Mouse (Mus musculus): ENCODE results near the gene Ccdc173. TPM values are rescaled to one million over a fixed set of nuclear protein-coding genes. Genes with fewer than 3 reads are reported as not detected.

Gene Ccdc173
- polyA plus RNA-seq, 1 experiment from 2014 or later: 2.3 TPM

GRCm38 (mm10) chr2:69803756-69804155 is 14.4 kb upstream of the Ccdc173 start:
- no peaks in the 10 kb centered on the region for H3K27me3 ChIP-seq (ENCODE audit: control insufficient read depth, insufficient read depth, low read length)
- no peak for DNase-seq (ENCODE audit: low spot score)
- H3K27ac ChIP-seq: no peak overlapping the region
- no peak overlapping the region for H3K9ac ChIP-seq
- no peaks in the 10 kb centered on the region for H3K4me1 ChIP-seq (replicated peaks; ENCODE audit: control insufficient read depth, insufficient read depth, low read length)
- no peak overlapping the region for H3K4me3 ChIP-seq (replicated peaks; ENCODE audit: low read length)
- 72% methylated on average over 8 of the region's 8 CpGs for WGBS
- no peaks in the 10 kb centered on the region for H3K36me3 ChIP-seq (replicated peaks; ENCODE audit: control insufficient read depth, insufficient read depth)
- no peak overlapping the region for H3K4me2 ChIP-seq (replicated peaks)
- ATAC-seq (ENCODE audit: low FRiP score): no peak
- H3K9me3 ChIP-seq (ENCODE audit: control insufficient read depth, low read length): no peaks in the 10 kb centered on the region

DNA sequence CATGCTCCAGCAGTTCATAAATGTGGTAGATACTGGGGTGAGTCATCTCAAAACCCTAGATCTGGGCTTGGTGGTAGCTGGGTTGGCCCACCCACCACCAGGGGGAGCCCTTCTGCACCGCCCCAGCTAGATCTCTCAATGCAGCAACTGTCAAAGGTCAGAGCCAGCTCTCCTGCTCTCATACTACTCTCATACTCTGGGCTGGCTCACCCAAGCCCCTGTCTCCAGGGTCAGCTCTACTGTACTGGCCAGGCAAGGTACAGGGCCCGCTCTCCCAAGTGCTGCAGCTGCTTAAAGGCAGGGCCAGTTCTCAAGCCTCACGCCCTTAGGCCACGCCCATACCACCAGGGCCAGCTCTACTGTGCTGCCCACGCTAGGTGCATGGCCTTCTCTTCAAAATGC is 13.5 kb upstream of the Ccdc173 start:
- no peak for DNase-seq (ENCODE audit: low spot score)
- 66% methylated on average over 5 of the region's 5 CpGs for WGBS

GRCm38 (mm10) chr2:69790722-69791121 is 1.3 kb upstream of the Ccdc173 start:
- 0 out of 2 replicates have a peak, but pooled peaks cover 9% of the 10 kb centered on the region for H3K4me1 ChIP-seq (replicated peaks; ENCODE audit: control insufficient read depth, insufficient read depth, low read length)
- no peaks in the 10 kb centered on the region for H3K9me3 ChIP-seq (ENCODE audit: control insufficient read depth, low read length)
- DNase-seq (ENCODE audit: low spot score): no peak
- WGBS: 81% methylated on average over 4 of the region's 4 CpGs
- peak overlapping the region; percentile 55; the same call in 1 of the 2 replicates for H3K4me3 ChIP-seq (replicated peaks; ENCODE audit: low read length)
- peak overlapping the region; percentile 70 for H3K4me2 ChIP-seq (replicated peaks)
- H3K9ac ChIP-seq: no peak overlapping the region
- H3K36me3 ChIP-seq (replicated peaks; ENCODE audit: control insufficient read depth, insufficient read depth): peaks cover 37% of the 10 kb centered on the region
- ATAC-seq (ENCODE audit: low FRiP score): no peak
- no peak overlapping the region for H3K27ac ChIP-seq
- no peaks in the 10 kb centered on the region for H3K27me3 ChIP-seq (ENCODE audit: control insufficient read depth, insufficient read depth, low read length)

More for the DNA sequence above, 13.5 kb upstream of the Ccdc173 start:
- H3K4me2 ChIP-seq (replicated peaks): no peak overlapping the region
- H3K9me3 ChIP-seq (ENCODE audit: control insufficient read depth, low read length): no peaks in the 10 kb centered on the region
- no peak overlapping the region for H3K9ac ChIP-seq
- H3K27ac ChIP-seq: no peak overlapping the region
- 0 out of 2 replicates have a peak, but pooled peaks cover 1% of the 10 kb centered on the region for H3K36me3 ChIP-seq (replicated peaks; ENCODE audit: control insufficient read depth, insufficient read depth)
- H3K4me3 ChIP-seq (replicated peaks; ENCODE audit: low read length): no peak overlapping the region
- no peak for ATAC-seq (ENCODE audit: low FRiP score)
- no peaks in the 10 kb centered on the region for H3K27me3 ChIP-seq (ENCODE audit: control insufficient read depth, insufficient read depth, low read length)
- no peaks in the 10 kb centered on the region for H3K4me1 ChIP-seq (replicated peaks; ENCODE audit: control insufficient read depth, insufficient read depth, low read length)

DNA sequence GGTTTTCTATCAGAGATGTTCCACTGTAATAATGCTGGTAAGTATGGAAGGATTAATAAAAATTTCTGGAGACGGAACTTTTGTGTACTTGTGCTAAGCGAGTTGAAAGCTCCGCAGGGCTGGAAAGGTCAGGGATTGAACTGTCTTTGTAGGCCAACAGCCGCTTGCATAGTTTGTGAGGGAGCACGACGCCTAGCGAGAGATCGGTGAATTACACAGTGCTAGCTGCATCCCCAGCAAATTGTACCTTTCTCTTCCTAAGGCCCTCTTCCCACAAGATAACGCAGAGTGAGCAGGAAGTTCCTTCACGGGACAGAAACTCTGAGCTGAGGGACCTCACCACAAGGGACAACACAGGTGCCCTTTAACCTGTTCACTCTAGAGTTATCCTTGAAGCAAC is 910 bp upstream of the Ccdc173 start:
- Histone ChIP-seq H3K4me2 (replicated peaks) (peak overlapping the region; percentile 70), H3K9me3 (ENCODE audit: control insufficient read depth, low read length) (no peaks in the 10 kb centered on the region), H3K9ac (peak overlapping the region; percentile 68; the same call in 1 of the 2 replicates), H3K27ac (peak overlapping the region; percentile 81; the same call in 1 of the 2 replicates), H3K4me1 (replicated peaks; ENCODE audit: control insufficient read depth, insufficient read depth, low read length) (0 out of 2 replicates have a peak, but pooled peaks cover 9% of the 10 kb centered on the region), H3K27me3 (ENCODE audit: control insufficient read depth, insufficient read depth, low read length) (no peaks in the 10 kb centered on the region), H3K36me3 (replicated peaks; ENCODE audit: control insufficient read depth, insufficient read depth) (peaks cover 32% of the 10 kb centered on the region), H3K4me3 (replicated peaks; ENCODE audit: low read length) (peak overlapping the region; percentile 55)
- ATAC-seq (ENCODE audit: low FRiP score) (no peak), DNase-seq (ENCODE audit: low spot score) (peak; percentile 83)
- WGBS: under 1% methylated on average over 10 of the region's 10 CpGs

DNA sequence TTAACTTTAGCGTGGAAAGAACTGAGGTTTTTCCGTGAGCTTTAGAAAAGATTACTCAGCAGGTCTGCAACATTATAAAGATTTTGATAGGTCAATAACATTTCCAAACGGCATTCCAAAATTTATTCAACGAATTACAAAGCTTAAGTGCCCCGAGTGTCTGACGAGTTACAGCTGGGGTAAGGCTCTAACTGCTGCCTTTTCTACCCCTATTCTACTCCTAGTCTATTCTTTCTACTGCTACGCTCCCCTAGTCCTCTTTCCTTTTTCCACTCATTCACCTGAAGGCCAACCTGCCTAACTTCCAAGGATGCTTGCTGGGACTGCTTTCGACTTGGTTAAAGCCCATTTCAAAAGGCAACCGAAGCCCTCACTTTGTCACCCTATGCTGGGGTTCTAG is 401 bp downstream of the Ccdc173 start:
- peak overlapping the region; percentile 70 for H3K4me2 ChIP-seq (replicated peaks)
- DNase-seq (ENCODE audit: low spot score): no peak
- 0 out of 2 replicates have a peak overlapping the region, but pooled peaks have one; percentile 35 for H3K27ac ChIP-seq
- no peaks in the 10 kb centered on the region for H3K9me3 ChIP-seq (ENCODE audit: control insufficient read depth, low read length)
- peaks cover 21% of the 10 kb centered on the region for H3K36me3 ChIP-seq (replicated peaks; ENCODE audit: control insufficient read depth, insufficient read depth)
- 29% methylated on average over 9 of the region's 9 CpGs for WGBS
- 0 out of 2 replicates have a peak, but pooled peaks cover 9% of the 10 kb centered on the region for H3K4me1 ChIP-seq (replicated peaks; ENCODE audit: control insufficient read depth, insufficient read depth, low read length)
- peak overlapping the region; percentile 68 for H3K9ac ChIP-seq
- no peaks in the 10 kb centered on the region for H3K27me3 ChIP-seq (ENCODE audit: control insufficient read depth, insufficient read depth, low read length)
- ATAC-seq (ENCODE audit: low FRiP score): 0 out of 2 replicates have a peak, but pooled peaks have one; percentile 25
- peak overlapping the region; percentile 55 for H3K4me3 ChIP-seq (replicated peaks; ENCODE audit: low read length)

DNA sequence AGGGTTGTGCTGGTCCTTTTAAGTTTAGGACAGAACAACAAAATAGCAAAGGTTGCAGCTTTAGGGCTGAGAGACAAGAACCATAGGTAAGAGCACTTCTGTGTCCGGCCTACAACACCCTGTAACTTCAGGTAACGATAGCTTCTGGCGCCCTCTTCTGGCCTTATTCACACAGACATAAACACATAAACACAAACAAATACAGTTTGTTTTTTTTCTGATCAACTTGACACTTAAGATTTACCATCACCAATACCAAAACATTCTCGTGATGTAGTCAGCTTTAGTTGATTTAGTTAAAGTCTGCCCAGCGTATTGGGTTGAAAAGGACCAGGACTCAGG is 10.6 kb downstream of the Ccdc173 start:
- Histone ChIP-seq H3K4me1 (replicated peaks; ENCODE audit: control insufficient read depth, insufficient read depth, low read length) (no peaks in the 10 kb centered on the region), H3K36me3 (replicated peaks; ENCODE audit: control insufficient read depth, insufficient read depth) (peaks cover 43% of the 10 kb centered on the region), H3K27ac (no peak overlapping the region), H3K9ac (no peak overlapping the region), H3K4me3 (replicated peaks; ENCODE audit: low read length) (no peak overlapping the region), H3K4me2 (replicated peaks) (no peak overlapping the region), H3K9me3 (ENCODE audit: control insufficient read depth, low read length) (no peaks in the 10 kb centered on the region), H3K27me3 (ENCODE audit: control insufficient read depth, insufficient read depth, low read length) (no peaks in the 10 kb centered on the region)
- ATAC-seq (ENCODE audit: low FRiP score) (no peak), DNase-seq (ENCODE audit: low spot score) (no peak)
- 51% methylated on average over 5 of the region's 5 CpGs for WGBS

DNA sequence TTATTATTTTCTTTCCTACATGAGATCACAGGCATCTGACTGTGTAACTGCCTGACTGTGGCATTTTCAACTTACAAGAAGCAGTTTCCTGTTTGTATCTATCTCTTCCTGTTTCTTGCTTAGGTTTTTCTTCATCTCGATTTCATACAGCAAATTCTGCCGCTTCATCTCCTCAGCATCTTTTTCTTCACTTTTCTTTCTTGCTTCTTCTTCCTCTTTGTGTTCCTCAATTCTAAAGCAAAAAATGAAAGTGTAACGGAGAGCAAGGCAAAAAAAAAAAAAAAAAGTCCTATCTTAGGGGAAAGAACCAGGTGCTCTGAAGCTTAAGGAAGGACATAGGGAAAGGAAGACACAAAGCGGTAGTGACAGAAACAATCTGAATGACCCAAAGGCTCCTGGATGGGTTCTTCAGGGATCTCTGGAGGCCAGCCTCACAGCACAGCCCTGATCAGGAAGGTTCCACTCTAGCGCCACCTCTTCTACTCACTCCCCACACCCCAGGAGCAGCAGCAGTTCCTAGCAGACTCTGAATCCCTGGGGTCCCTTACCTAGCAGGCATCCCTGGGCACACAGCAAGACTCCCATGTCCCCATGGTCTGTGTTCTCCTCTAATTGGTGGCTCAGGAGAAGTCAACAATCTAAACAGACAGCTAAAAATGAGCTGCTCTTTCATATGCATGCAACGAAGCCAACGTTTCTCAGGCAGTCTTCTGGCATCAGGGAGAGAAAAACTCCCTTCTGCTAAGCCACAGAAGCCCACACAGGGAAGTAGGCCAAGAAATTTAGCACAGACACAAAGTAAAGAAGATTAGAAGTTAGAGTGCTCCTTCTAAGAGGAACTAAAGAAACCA is 11.2 kb downstream of the Ccdc173 start:
- 72% methylated on average over 7 of the region's 7 CpGs for WGBS
- no peaks in the 10 kb centered on the region for H3K27me3 ChIP-seq (ENCODE audit: control insufficient read depth, insufficient read depth, low read length)
- no peak overlapping the region for H3K4me3 ChIP-seq (replicated peaks; ENCODE audit: low read length)
- ATAC-seq (ENCODE audit: low FRiP score): no peak
- H3K4me2 ChIP-seq (replicated peaks): no peak overlapping the region
- peaks cover 49% of the 10 kb centered on the region for H3K36me3 ChIP-seq (replicated peaks; ENCODE audit: control insufficient read depth, insufficient read depth)
- H3K4me1 ChIP-seq (replicated peaks; ENCODE audit: control insufficient read depth, insufficient read depth, low read length): no peaks in the 10 kb centered on the region
- no peak overlapping the region for H3K9ac ChIP-seq
- H3K27ac ChIP-seq: no peak overlapping the region
- DNase-seq (ENCODE audit: low spot score): no peak
- H3K9me3 ChIP-seq (ENCODE audit: control insufficient read depth, low read length): no peaks in the 10 kb centered on the region

- Histone ChIP-seq H3K4me2 (replicated peaks) (no peak overlapping the region), H3K9ac (no peak overlapping the region), H3K9me3 (ENCODE audit: control insufficient read depth, low read length) (no peaks in the 10 kb centered on the region), H3K27me3 (ENCODE audit: control insufficient read depth, insufficient read depth, low read length) (no peaks in the 10 kb centered on the region), H3K4me3 (replicated peaks; ENCODE audit: low read length) (no peak overlapping the region), H3K4me1 (replicated peaks; ENCODE audit: control insufficient read depth, insufficient read depth, low read length) (no peaks in the 10 kb centered on the region), H3K36me3 (replicated peaks; ENCODE audit: control insufficient read depth, insufficient read depth) (peaks cover 32% of the 10 kb centered on the region), H3K27ac (no peak overlapping the region)
- WGBS: 99% methylated on average over 3 of the region's 3 CpGs
- ATAC-seq (ENCODE audit: low FRiP score) (no peak), DNase-seq (ENCODE audit: low spot score) (no peak)
Measured at GRCm38 (mm10) chr2:69773331-69773730, 16.0 kb downstream of the Ccdc173 start.

- H3K9ac ChIP-seq: no peak overlapping the region
- no peak overlapping the region for H3K27ac ChIP-seq
- WGBS: 88% methylated on average over 1 of the region's 1 CpGs
- no peak for ATAC-seq (ENCODE audit: low FRiP score)
- H3K4me3 ChIP-seq (replicated peaks; ENCODE audit: low read length): no peak overlapping the region
- H3K4me2 ChIP-seq (replicated peaks): no peak overlapping the region
- DNase-seq (ENCODE audit: low spot score): no peak
- no peaks in the 10 kb centered on the region for H3K9me3 ChIP-seq (ENCODE audit: control insufficient read depth, low read length)
- no peaks in the 10 kb centered on the region for H3K4me1 ChIP-seq (replicated peaks; ENCODE audit: control insufficient read depth, insufficient read depth, low read length)
- 0 out of 2 replicates have a peak, but pooled peaks cover 4% of the 10 kb centered on the region for H3K36me3 ChIP-seq (replicated peaks; ENCODE audit: control insufficient read depth, insufficient read depth)
- no peaks in the 10 kb centered on the region for H3K27me3 ChIP-seq (ENCODE audit: control insufficient read depth, insufficient read depth, low read length)
Measured at GRCm38 (mm10) chr2:69764716-69765115, 24.7 kb downstream of the Ccdc173 start.
